ENCODE assay signal across 21 mouse cellular contexts in the genomic region with DNA sequence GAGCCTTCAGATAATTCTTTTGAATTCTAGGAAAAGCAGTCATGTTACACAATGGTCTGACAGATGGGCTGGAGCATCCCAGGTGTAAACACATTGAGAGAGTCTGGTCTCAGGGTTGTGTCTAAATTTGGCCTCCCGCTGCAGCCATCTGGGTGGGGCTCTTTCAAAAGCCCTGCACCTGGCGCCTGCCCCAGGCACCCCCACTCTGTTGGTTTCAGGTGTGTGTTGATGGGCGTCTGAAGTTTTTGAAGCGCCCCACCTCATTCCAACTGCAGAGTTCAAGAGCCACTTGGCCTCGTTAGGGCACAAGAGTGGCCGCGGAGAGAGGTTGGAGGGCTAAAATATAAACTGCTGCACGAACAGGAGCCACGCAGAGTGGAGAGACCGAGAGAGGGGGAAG. TPM values are rescaled to one million over a fixed set of nuclear protein-coding genes. Genes with fewer than 3 reads are reported as not detected.
DNase-seq lines count a peak whose midpoint lies in the region; ATAC-seq and TF ChIP-seq lines count a peak whose summit lies in the region.
"Had no signal": no experiment of that assay in that cellular context is flagged by ENCODE, and none has a peak within 500 bp of the region (broad histone marks: within the 10 kb centered on the region; RNA-seq: fewer than 3 reads in every experiment).

No protein-coding gene starts in this region.

- 40% methylated on average over 10 of the region's 10 CpGs for WGBS in lung, embryonic 15.5 days
- WGBS in liver, embryonic 12.5 days (ENCODE audit: insufficient replicate concordance) = 75% methylated on average over 10 of the region's 10 CpGs

- peaks cover 13% of the 10 kb centered on the region for H3K9me3 ChIP-seq in E14TG2a.4 (ENCODE audit: low read length)
- H3K9me3 ChIP-seq in lung, embryonic 15.5 days = no peaks in the 10 kb centered on the region
- H3K9me3 ChIP-seq in liver, embryonic 12.5 days (replicated peaks) = peaks cover 7% of the 10 kb centered on the region
- H3K9me3 ChIP-seq: embryonic facial prominence, embryonic 15.5 days; forebrain, embryonic 12.5 days had no signal

- H3K9ac ChIP-seq in lung, embryonic 15.5 days = no peak overlapping the region
- H3K9ac ChIP-seq in liver, embryonic 12.5 days = no peak overlapping the region
- H3K9ac ChIP-seq: embryonic facial prominence, embryonic 15.5 days; forebrain, embryonic 12.5 days; liver, postnatal 0 days had no signal

- H3K4me1 ChIP-seq in E14TG2a.4 (replicated peaks; ENCODE audit: low read depth, low read length) = peaks cover 38% of the 10 kb centered on the region
- peaks cover 14% of the 10 kb centered on the region for H3K4me1 ChIP-seq in lung, embryonic 15.5 days
- H3K4me1 ChIP-seq in liver, embryonic 12.5 days = peaks cover 44% of the 10 kb centered on the region
- H3K4me1 ChIP-seq: embryonic facial prominence, embryonic 15.5 days; forebrain, embryonic 12.5 days had no signal

- no peaks in the 10 kb centered on the region for H3K36me3 ChIP-seq in E14TG2a.4 (ENCODE audit: insufficient read depth, low read length)
- no peaks in the 10 kb centered on the region for H3K36me3 ChIP-seq in lung, embryonic 15.5 days
- no peaks in the 10 kb centered on the region for H3K36me3 ChIP-seq in liver, embryonic 12.5 days
- H3K36me3 ChIP-seq: embryonic facial prominence, embryonic 15.5 days; forebrain, embryonic 12.5 days had no signal

- TF ChIP-seq CTCF in E14TG2a.4 (conservative IDR thresholded peaks at IDR 0.05; ENCODE audit: low read length) = no peak

- H3K4me3 ChIP-seq in E14TG2a.4 (replicated peaks; ENCODE audit: low read length) = peak overlapping the region; percentile 24
- H3K4me3 ChIP-seq in lung, embryonic 15.5 days = no peak overlapping the region
- H3K4me3 ChIP-seq in liver, embryonic 12.5 days = no peak overlapping the region
- H3K4me3 ChIP-seq: embryonic facial prominence, embryonic 15.5 days; forebrain, embryonic 12.5 days; gastrocnemius, adult 2 months; layer of hippocampus, adult 2 months had no signal

- peak overlapping the region; percentile 15; the same call in 1 of the 2 replicates for H3K4me2 ChIP-seq in lung, embryonic 15.5 days
- no peak overlapping the region for H3K4me2 ChIP-seq in liver, embryonic 12.5 days
- H3K4me2 ChIP-seq: embryonic facial prominence, embryonic 15.5 days; forebrain, embryonic 12.5 days; heart, embryonic 11.5 days had no signal

- H3K27ac ChIP-seq in lung, embryonic 15.5 days = peak overlapping the region; percentile 79
- H3K27ac ChIP-seq in liver, embryonic 12.5 days = no peak overlapping the region
- H3K27ac ChIP-seq: embryonic facial prominence, embryonic 15.5 days; forebrain, embryonic 12.5 days; gastrocnemius, adult 2 months; layer of hippocampus, adult 2 months had no signal

- DNase-seq in layer of hippocampus, adult 9-11 months = peak; percentile 12
- DNase-seq in layer of hippocampus, postnatal 25 days (ENCODE audit: extremely low spot score in 1 of 2, low spot score in 1 of 2) = no peak
- peak; percentile 74 to 88 for DNase-seq in lung, postnatal 4 days
- no peak for DNase-seq in adipocyte (ENCODE audit: low spot score)
- DNase-seq: liver had no signal

- no peaks in the 10 kb centered on the region for H3K27me3 ChIP-seq in E14TG2a.4 (ENCODE audit: insufficient read depth, low read length)
- no peaks in the 10 kb centered on the region for H3K27me3 ChIP-seq in lung, embryonic 15.5 days
- H3K27me3 ChIP-seq in liver, embryonic 12.5 days (replicated peaks) = peaks cover 10% of the 10 kb centered on the region; the same call in 1 of the 2 replicates
- H3K27me3 ChIP-seq: embryonic facial prominence, embryonic 15.5 days; forebrain, embryonic 12.5 days had no signal

- peak; percentile 58; the same call in 1 of the 2 replicates for ATAC-seq in lung, embryonic 15.5 days (ENCODE audit: borderline replicate concordance, extremely low read depth, low FRiP score, low TSS enrichment)
- ATAC-seq in liver, embryonic 12.5 days = no peak
- ATAC-seq: inflammation-experienced regulatory T-cells, adult 6 months had no signal

RNA-seq across cellular contexts. Expression of gene Tacr2, which starts 9.9 kb away (rescaled TPM):
- total RNA-seq in layer of hippocampus, postnatal 25 days (2021) = under 1 TPM in 1 of 2 experiments, not detected in 1; 0.20 TPM
- 0.56 and 0.72 TPM in 2 replicates for polyA plus RNA-seq in lung, embryonic 15.5 days (2015; fragmentation: Nextera tagmentation; extraction: Ambion mirVana)
- not detected in 2 replicates for polyA plus RNA-seq in liver, embryonic 12.5 days (2016; fragmentation: Nextera tagmentation; extraction: Ambion mirVana)
- total RNA-seq: gastrocnemius, adult 2 months; granulocyte monocyte progenitor cell, adult 5-6 weeks; heart, postnatal 10 days; layer of hippocampus, adult 2 months; left cerebral cortex, postnatal 4 days; midbrain, postnatal 0 days; neutrophil, adult 5-6 weeks had no signal
- polyA plus RNA-seq: embryonic facial prominence, embryonic 15.5 days; forebrain, embryonic 12.5 days; heart, embryonic 11.5 days; hindbrain, embryonic 11.5 days; inflammation-experienced regulatory T-cells, adult 6 months; liver, postnatal 0 days had no signal

RNA-seq across cellular contexts. Expression of gene Tspan15, which starts 11.3 kb away (rescaled TPM):
- total RNA-seq in layer of hippocampus, postnatal 25 days (2021) = 10 to 100 TPM; 20.7 to 21.3 TPM
- 66.5 and 84.5 TPM in 2 replicates for polyA plus RNA-seq in lung, embryonic 15.5 days (2015; fragmentation: Nextera tagmentation; extraction: Ambion mirVana)
- 8.9 and 11.6 TPM in 2 replicates for polyA plus RNA-seq in liver, embryonic 12.5 days (2016; fragmentation: Nextera tagmentation; extraction: Ambion mirVana)
- total RNA-seq: granulocyte monocyte progenitor cell, adult 5-6 weeks had no signal
- polyA plus RNA-seq: inflammation-experienced regulatory T-cells, adult 6 months had no signal

Comparison
In these comparisons a context has a peak if more than half of its experiments do, and no peak if none do; other contexts are left out.
1. DNase-seq: peak in layer of hippocampus, adult 9-11 months (single experiment) and lung, postnatal 4 days (2 of 2); none in layer of hippocampus, postnatal 25 days (0 of 2) and adipocyte (single experiment).